Mouse (Mus musculus) heart, adult 9 months (tissue): Measurements from ENCODE around the gene Lpar1.
"Not testable (repeated sequence)": the region's sequence is repeated elsewhere in the genome, so short reads cannot be mapped to it uniquely, and the experiment has no call there.

Source experiments
- DNase-seq, 2 experiments: peaks; one replicate each; pipeline ENCODE4 v3.0.0; 2022; ENCODE audit warnings: low spot score in 2 of 2

Gene Lpar1

GRCm38 (mm10) chr4:58545888-58546432, 7.7 kb downstream of the Lpar1 start:
- DNase-seq, result peak; percentile 19 to 40

- DNase-seq, result no peak
Measured at GRCm38 (mm10) chr4:58543171-58543570, 10.5 kb downstream of the Lpar1 start.

GRCm38 (mm10) chr4:58542656-58543055, 11.0 kb downstream of the Lpar1 start:
- DNase-seq, result not testable (repeated sequence)

- DNase-seq, result no peak
Measured at GRCm38 (mm10) chr4:58540841-58541240, 12.9 kb downstream of the Lpar1 start.

DNA sequence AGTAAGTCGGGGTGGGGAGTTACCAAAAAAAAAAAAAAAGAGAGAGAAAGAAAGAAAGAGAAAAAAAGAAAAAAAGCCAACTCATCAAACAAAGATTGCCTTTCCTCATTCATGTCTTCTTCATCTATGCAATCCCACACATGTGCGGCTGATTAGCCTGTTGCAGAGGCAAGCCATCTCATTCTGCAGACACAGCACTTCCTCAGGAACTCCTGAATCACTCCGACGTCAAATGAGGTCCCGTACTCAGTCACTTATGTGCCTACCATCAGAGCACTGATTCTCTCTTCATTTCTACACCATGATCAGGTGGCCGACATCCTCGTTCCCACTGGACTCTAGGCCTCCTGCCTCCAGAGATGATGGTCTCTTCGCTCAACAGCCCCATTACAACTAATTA, 13.3 kb downstream of the Lpar1 start:
- DNase-seq, result no peak

DNA sequence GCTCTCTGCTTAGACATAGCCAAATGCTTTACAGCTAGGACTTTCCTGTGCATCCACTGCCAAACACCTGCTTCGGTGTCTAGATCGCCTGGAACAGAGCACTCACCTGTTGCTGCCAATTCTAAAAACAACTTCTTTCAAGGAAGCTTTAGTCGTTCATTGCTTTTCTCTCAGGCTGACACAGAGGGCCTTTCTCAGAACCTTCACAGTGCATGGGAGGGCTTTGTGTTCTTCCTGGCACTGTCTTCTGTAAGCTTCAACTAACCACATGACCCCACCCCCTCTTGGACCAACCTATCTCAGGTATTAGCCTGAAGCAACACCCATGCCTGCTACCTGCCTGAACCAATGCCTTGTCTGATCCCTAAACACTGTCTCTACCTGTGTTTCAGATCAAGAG, 15.0 kb downstream of the Lpar1 start:
- no peak for DNase-seq

DNA sequence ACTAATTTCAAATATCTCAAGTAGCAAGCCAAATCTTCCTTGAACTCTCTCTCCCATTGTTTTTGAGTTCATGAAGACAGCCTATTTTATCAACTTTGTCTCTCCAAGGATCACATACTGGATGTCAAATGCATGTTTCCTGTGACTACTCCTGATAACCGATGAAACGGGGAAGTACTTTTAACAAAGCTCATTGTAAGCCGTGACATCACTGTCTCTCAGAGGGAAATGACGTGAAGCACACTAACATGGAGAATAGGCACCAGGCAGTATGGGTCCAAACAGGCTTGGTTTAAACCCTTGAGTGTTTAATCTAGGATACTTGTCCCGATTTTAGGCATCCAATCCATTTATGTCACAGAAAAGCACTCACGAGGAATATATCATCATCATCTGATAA, 17.9 kb downstream of the Lpar1 start:
- no peak for DNase-seq

DNA sequence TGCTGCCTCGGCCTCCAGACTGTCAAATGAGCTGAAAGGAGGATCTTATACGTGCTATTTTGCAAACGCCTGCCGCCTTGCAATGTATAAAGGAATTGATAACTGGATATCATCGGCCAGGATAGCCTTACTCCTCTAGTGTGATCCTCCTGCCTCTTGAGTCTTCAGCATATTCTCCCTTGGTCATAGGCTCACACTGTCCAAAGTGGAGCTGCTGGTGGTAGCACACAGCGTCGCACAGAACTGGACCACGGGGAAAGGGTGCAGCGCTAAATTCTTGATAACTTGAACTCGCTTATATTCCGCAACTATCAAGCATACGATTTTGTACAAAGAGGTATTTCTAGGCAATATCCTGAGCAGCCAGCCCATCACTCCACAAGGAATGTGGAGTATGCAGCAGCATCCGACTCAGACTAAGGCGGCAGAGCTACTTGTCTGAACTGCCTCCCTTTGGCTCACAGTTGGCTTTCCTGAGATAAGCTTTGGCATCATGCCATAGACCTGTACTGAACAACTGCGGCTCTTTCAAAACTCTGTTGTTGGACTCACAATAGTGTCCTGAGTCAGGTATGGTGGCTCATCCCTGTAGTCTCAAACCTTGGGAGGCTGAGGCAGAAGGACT, 18.9 kb downstream of the Lpar1 start:
- DNase-seq, result no peak

DNA sequence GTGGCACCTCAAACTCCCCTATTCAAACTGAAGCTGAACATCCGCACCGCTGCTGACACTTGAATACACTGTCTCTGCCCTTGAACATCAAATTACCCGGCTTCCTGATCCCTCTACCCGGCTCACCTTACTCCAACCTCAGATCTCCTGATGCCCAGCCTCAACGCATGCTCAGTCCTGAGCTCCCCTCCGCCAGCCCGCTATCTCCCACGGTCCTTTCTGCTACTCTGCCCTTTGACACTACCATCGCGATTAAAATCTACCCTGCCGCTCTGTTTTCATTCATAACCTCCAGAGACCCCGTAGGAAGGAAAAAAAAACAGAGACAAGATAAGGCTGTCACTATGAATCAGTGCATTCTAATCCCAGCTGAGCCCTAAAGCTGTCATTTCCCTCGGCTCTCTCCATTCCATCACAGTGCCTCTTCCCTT, 19.5 kb downstream of the Lpar1 start:
- DNase-seq, result no peak

DNA sequence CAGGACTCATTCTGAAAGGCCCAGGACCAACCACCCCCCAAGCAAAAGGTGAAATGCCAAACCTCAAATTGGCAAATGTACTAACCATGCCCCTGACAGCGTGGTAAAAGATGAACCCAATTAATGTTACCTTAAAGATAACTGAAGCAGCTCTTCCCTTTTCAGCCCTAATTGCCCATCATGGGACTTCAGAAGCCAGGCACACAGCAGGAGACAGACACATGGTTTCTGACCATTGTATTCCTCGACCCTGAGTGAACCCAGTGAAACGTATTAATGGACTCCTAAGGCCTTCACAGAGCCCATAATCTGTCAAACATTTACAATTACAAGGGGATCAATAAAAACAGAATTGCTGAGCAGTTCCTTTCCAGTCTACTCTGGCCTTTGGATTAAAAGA, 20.2 kb downstream of the Lpar1 start:
- no peak for DNase-seq

DNA sequence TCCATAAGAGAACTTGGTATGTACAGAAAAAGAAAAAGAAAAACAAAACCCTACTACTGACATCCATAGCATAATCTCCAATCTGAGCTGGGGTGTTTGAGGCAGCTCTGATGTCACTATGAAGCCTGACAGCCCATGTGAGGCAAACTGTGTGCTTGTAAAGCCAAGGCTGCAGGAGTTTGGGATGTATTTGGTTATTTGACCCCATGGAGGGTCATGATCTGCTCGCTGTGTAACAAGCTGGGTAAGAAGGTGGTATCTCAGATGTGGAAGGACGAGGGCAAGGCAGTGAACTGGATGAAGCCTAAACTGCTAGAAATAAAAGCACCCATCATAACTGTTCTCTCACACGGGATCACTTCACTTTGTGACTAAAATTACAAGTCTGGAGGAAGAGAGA, 21.4 kb downstream of the Lpar1 start:
- no peak for DNase-seq

- no peak for DNase-seq
Measured at GRCm38 (mm10) chr4:58530706-58531105, 23.0 kb downstream of the Lpar1 start.

GRCm38 (mm10) chr4:58530279-58530678, 23.4 kb downstream of the Lpar1 start:
- DNase-seq, result no peak

DNA sequence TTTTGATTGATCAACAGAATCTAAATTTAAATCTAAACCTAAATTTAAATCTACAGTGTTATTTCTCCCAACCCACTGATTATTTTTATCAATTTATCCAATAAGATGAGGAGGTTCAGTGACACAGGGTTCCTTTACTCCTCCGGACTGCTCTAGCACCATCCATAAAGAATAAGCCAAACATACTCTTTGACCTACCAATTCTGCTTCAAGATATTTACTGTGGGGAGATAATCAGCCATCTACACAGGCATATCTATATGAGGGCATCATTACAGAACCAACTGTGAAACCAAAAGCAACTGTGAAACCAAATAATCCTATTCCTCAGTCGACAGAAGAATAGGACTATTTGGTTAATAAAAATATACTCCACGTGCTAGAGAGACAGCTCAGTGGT, 25.8 kb downstream of the Lpar1 start:
- DNase-seq, result no peak

DNA sequence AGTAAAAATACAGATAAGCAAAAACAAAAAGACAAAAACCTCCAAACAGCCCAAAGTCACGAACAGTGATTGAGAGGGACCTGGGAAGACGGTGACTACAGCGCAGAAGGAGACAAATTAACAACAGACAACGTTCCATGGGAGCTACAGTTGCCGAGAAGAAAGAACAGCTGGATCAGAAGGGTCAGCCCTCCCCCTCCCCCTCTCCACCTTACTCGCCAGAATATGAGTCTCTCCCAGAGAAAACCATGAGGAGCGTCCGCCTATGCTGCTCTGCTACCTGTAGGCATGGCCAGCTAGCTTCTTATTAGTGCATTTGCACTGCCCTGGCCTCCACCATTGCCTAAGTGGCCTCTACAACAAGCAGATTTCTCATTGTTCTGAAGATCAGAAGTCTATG, 32.6 kb downstream of the Lpar1 start:
- no peak for DNase-seq

DNA sequence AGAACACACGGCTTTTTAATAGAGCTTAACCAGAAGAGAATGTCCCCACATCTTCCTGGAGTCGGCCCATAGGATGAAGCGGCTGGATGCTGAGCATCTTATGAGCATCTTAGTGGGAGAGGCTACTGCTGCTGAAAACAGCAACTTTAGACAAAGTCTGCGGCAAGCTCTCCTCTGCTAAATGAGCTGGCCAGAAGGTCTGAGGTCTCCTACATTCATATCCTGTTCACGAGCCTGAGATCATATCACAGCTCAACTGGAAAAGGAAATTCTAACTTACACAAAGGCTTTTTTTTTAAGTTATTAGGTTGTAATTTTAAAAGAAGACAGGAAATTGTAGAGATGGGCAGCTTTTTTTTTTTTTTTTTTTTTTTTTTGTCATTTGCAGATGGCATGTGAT, 33.2 kb downstream of the Lpar1 start:
- DNase-seq, result no peak

DNA sequence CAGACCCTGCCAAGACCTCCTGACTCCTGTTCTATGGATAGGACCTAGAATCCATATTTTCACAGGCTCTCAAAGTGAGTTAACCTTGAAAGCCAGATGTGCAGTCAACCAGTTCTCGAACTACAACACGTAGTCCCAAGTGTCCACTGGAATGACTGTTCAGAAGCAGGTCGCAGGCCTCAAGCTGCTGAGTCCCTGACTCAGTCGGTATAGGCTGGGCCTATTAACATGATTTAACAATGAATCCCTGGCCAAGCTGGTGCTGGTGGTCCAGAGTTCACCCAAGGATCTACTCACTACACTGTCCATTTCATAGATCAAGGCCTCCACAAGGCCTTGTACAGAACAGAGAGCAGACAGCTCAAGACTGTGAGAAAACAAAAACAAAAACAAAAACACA, 33.8 kb downstream of the Lpar1 start:
- no peak for DNase-seq

- DNase-seq, result no peak
Measured at GRCm38 (mm10) chr4:58518215-58518988, 35.3 kb downstream of the Lpar1 start.

DNA sequence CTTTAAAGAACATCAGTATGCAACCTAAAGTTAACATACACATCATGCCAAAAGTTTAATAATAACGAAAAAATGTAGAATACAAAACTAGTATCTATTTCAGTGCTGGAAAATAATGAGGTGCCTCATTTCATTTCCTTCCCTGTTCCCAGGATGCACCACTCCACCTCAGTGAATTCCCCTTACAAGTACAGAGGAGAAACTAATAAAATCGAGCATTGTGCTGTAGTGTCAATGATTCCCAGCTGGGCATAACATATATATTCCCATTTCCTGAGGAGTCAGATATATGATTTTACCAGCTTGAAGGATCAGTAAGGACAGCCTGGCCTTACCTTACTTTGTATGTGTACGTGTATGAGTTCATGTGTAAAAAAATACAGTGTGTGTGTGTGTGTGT, 36.9 kb downstream of the Lpar1 start:
- DNase-seq, result no peak

GRCm38 (mm10) chr4:58516221-58516620, 37.5 kb downstream of the Lpar1 start:
- no peak for DNase-seq

GRCm38 (mm10) chr4:58511554-58511953, 42.1 kb downstream of the Lpar1 start:
- no peak for DNase-seq

GRCm38 (mm10) chr4:58508833-58509232, 44.9 kb downstream of the Lpar1 start:
- peak in 1 of 2 experiments; percentile 30 for DNase-seq

DNA sequence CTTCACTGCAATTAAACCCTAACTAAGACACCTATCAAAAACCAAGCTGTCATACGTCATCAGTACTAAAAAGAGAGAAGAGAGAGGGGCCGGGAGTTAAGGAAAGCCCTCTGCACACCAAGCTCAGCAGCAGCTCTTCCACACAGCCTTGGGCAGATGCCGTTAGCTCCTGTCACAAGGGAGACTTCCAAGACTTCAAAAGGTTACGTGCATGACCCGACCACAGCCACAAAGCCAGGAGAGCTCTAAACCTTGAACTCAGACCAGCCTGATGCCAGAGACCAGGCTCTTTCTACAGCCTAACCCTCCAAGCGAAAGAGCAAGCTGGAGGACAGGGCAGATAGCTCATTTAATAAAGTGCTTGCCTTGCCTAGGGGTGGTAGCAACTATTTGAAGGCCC, 46.2 kb downstream of the Lpar1 start:
- no peak for DNase-seq
